Mouse (Mus musculus) liver, embryonic 14.5 days (tissue): ENCODE results near the gene Mb21d2.

ENCODE experiments used
- CTCF ChIP-seq: IDR thresholded peaks from 2 replicates; pipeline ENCODE4 v1.5.1; 2016; ENCODE audit warnings: antibody characterized with exemption, low read depth, control low read depth
- EP300 ChIP-seq: IDR thresholded peaks from 2 replicates; pipeline ENCODE4 v1.6.1; 2016; ENCODE audit warnings: antibody characterized with exemption, low read depth

GRCm38 (mm10) chr16:28821774-28822173 lies 107.7 kb downstream of the Mb21d2 start:
- TF ChIP-seq EP300 (no peak), CTCF (no peak)
